Mouse (Mus musculus) lung, embryonic 16.5 days (tissue): ENCODE measurements at regions not wholly inside any gene's neighbourhood (a gene's known extent, or its start where the extent isn't known, plus 50 kb on each side); places are given as distances from the start of the nearest gene placed in this dataset.

Experiments used
- ATAC-seq: fragments of 200-750 bp; cut with Nextera tagmentation; 2 replicates; pipeline ENCODE4 v1.8.0; 2017; ENCODE audit warnings: low read depth, mild to moderate bottlenecking, moderate library complexity
- H3K27ac ChIP-seq: fragments of 300-500 bp; sonication (generic); 2 replicates; pipeline ENCODE4 v1.5.1; 2014; ENCODE audit warnings: mild to moderate bottlenecking, control low read depth, low read length
- H3K27me3 ChIP-seq: fragments of 300-500 bp; sonication (generic); 2 replicates; pipeline ENCODE4 v1.6.1; 2014; ENCODE audit warnings: low read depth, low read length, mixed read lengths; ENCODE audit not compliant: control insufficient read depth, insufficient read depth
- H3K36me3 ChIP-seq: fragments of 300-500 bp; sonication (generic); 2 replicates; pipeline ENCODE4 v1.6.1; 2014; ENCODE audit warnings: low read length; ENCODE audit not compliant: control insufficient read depth, insufficient read depth
- H3K4me1 ChIP-seq: fragments of 300-500 bp; sonication (generic); replicated peaks from 2 replicates; pipeline ENCODE4 v1.6.1; 2014; ENCODE audit warnings: low read length, mixed read lengths; ENCODE audit not compliant: control insufficient read depth, insufficient read depth
- H3K4me2 ChIP-seq: fragments of 300-500 bp; sonication (generic); 2 replicates; pipeline ENCODE4 v1.6.1; 2014; ENCODE audit warnings: low read depth, low read length, control low read depth
- H3K4me3 ChIP-seq: fragments of 300-500 bp; sonication (generic); 2 replicates; pipeline ENCODE4 v1.5.1; 2014; ENCODE audit warnings: mild to moderate bottlenecking, low read length, control low read depth
- H3K9ac ChIP-seq: fragments of 300-500 bp; sonication (generic); 2 replicates; pipeline ENCODE4 v1.6.1; 2014; ENCODE audit warnings: low read length, control low read depth
- H3K9me3 ChIP-seq: fragments of 300-500 bp; sonication (generic); 2 replicates; pipeline ENCODE4 v1.6.1; 2016; ENCODE audit warnings: low read length; ENCODE audit not compliant: control insufficient read depth
- WGBS: fragments of 180-500 bp; shearing (Covaris S2); extraction: QIAGEN DNeasy Blood & Tissue Kit; methylation state at CpG from one replicate; pipeline ENCODE4 v1.1.7; 2014; 5-methylcytosine and 5-hydroxymethylcytosine counted together

GRCm38 (mm10) chr14:74205011-74205410, 435.6 kb upstream of the Htr2a start:
- no peak overlapping the region for H3K9ac ChIP-seq
- WGBS, result 72% methylated on average over 1 of the region's 1 CpGs
- H3K4me1 ChIP-seq, result no peaks in the 10 kb centered on the region
- ATAC-seq, result no peak
- no peak overlapping the region for H3K4me2 ChIP-seq
- H3K4me3 ChIP-seq, result no peak overlapping the region
- H3K27ac ChIP-seq, result no peak overlapping the region
- H3K27me3 ChIP-seq, result no peaks in the 10 kb centered on the region
- H3K9me3 ChIP-seq, result no peaks in the 10 kb centered on the region
- H3K36me3 ChIP-seq, result no peaks in the 10 kb centered on the region

DNA sequence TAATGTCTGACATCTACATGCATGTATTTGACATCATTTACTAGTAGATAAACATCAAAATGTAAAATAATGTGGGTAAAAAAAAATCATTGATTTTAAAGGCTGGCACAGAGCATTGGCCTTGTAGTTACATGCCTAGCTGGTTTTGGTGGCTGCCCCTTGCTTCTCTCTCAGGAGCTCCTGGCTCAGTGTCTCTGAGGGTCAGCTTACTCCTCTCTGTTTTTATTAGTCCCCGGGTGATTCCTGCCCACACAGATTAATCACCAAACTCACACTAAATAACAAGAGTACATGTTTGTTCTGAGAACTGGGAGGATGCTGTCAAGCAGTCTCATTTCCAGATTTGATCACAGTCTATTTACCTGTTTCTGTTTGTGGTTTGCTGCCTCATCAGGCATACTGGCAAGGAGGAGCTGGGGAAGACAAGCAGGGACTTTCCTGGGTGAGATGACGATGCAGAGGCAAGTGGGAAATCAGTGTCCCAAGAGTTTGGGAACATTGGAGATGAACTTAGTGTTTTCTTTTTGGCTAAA, 422.7 kb upstream of the Htr2a start:
- Histone ChIP-seq H3K36me3 (no peaks in the 10 kb centered on the region), H3K9ac (no peak overlapping the region), H3K4me3 (no peak overlapping the region), H3K9me3 (no peaks in the 10 kb centered on the region), H3K4me2 (no peak overlapping the region), H3K27me3 (no peaks in the 10 kb centered on the region), H3K27ac (no peak overlapping the region), H3K4me1 (no peaks in the 10 kb centered on the region)
- 62% methylated on average over 2 of the region's 2 CpGs for WGBS
- ATAC-seq, result no peak

- Histone ChIP-seq H3K4me1 (no peaks in the 10 kb centered on the region), H3K9me3 (no peaks in the 10 kb centered on the region), H3K9ac (no peak overlapping the region), H3K4me3 (no peak overlapping the region), H3K36me3 (no peaks in the 10 kb centered on the region), H3K27me3 (no peaks in the 10 kb centered on the region), H3K27ac (no peak overlapping the region), H3K4me2 (no peak overlapping the region)
- no peak for ATAC-seq
- WGBS, result 90% methylated on average over 3 of the region's 3 CpGs
Measured at GRCm38 (mm10) chr14:74219761-74220160, 420.9 kb upstream of the Htr2a start.

GRCm38 (mm10) chr14:74222093-74222492, 418.5 kb upstream of the Htr2a start:
- WGBS, result 68% methylated on average over 1 of the region's 1 CpGs
- H3K27ac ChIP-seq, result no peak overlapping the region
- no peak overlapping the region for H3K9ac ChIP-seq
- no peak overlapping the region for H3K4me2 ChIP-seq
- H3K4me3 ChIP-seq, result no peak overlapping the region
- no peaks in the 10 kb centered on the region for H3K9me3 ChIP-seq
- no peaks in the 10 kb centered on the region for H3K27me3 ChIP-seq
- H3K36me3 ChIP-seq, result no peaks in the 10 kb centered on the region
- no peaks in the 10 kb centered on the region for H3K4me1 ChIP-seq
- no peak for ATAC-seq

DNA sequence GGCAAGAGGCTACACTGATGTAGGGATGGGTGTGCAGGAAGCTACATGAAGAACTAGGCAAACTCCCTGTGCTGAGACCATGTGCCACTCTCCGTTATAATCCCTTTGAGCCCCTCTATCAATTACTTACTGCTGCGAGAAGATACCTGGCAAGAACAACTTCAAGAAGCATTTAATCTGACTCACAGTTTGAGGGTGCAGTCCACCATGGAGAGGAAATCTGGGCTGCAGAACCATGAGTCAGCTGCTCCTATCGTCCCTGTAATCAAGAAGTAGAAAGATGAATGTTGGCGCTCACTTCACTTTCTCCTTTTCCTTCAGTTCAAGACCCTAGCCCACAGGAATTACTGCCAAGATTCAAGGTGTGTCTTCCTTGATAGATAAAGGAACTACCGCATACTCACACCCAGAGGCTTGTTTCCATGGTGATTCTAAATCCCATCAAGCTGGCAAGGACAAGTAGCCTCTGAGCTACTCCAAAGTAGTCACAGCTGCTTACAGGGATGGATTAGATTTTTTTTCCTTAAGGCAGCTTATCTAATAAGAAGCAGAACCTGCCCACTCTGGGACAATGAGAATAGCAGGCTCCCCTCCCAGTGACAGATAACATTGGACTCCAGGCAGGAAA, 411.0 kb upstream of the Htr2a start:
- no peaks in the 10 kb centered on the region for H3K27me3 ChIP-seq
- H3K36me3 ChIP-seq, result no peaks in the 10 kb centered on the region
- WGBS, result 66% methylated on average over 5 of the region's 5 CpGs
- no peak overlapping the region for H3K9ac ChIP-seq
- no peak overlapping the region for H3K27ac ChIP-seq
- H3K4me2 ChIP-seq, result no peak overlapping the region
- no peaks in the 10 kb centered on the region for H3K9me3 ChIP-seq
- no peaks in the 10 kb centered on the region for H3K4me1 ChIP-seq
- no peak for ATAC-seq
- H3K4me3 ChIP-seq, result no peak overlapping the region

DNA sequence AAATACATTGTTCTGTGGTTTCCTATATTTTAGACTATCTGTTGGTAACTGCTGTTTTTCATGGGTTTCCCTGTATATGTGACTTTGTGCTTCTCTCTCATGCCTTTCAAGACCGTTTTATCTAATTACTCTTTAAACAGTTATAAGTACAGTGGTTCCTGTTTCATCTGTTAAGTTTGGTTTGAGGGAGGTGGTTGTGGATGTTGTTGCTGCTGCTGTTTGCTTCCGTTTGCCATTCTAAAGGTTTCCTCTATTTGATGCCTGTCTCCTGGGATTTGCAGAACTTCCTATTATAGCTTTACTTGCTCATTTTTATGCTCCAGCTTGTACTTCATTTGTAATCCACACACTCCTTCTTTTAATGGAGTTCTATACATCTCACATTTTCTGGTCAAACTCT, 400.4 kb upstream of the Htr2a start:
- Histone ChIP-seq H3K4me2 (no peak overlapping the region), H3K27ac (no peak overlapping the region), H3K9me3 (no peaks in the 10 kb centered on the region), H3K9ac (no peak overlapping the region), H3K4me1 (no peaks in the 10 kb centered on the region), H3K27me3 (no peaks in the 10 kb centered on the region), H3K4me3 (no peak overlapping the region), H3K36me3 (no peaks in the 10 kb centered on the region)
- ATAC-seq, result no peak
- 45% methylated on average over 2 of the region's 2 CpGs for WGBS

GRCm38 (mm10) chr14:74249263-74249878, 391.3 kb upstream of the Htr2a start:
- H3K4me3 ChIP-seq, result no peak overlapping the region
- 80% methylated on average over 5 of the region's 5 CpGs for WGBS
- no peaks in the 10 kb centered on the region for H3K27me3 ChIP-seq
- no peak overlapping the region for H3K4me2 ChIP-seq
- H3K9ac ChIP-seq, result no peak overlapping the region
- no peaks in the 10 kb centered on the region for H3K9me3 ChIP-seq
- no peak for ATAC-seq
- H3K27ac ChIP-seq, result no peak overlapping the region
- no peaks in the 10 kb centered on the region for H3K36me3 ChIP-seq
- H3K4me1 ChIP-seq, result 0 out of 2 replicates have a peak, but pooled peaks cover 2% of the 10 kb centered on the region

- no peaks in the 10 kb centered on the region for H3K27me3 ChIP-seq
- no peak overlapping the region for H3K27ac ChIP-seq
- 48% methylated on average over 2 of the region's 2 CpGs for WGBS
- H3K9me3 ChIP-seq, result no peaks in the 10 kb centered on the region
- no peak overlapping the region for H3K4me2 ChIP-seq
- H3K4me3 ChIP-seq, result no peak overlapping the region
- no peak overlapping the region for H3K9ac ChIP-seq
- no peak for ATAC-seq
- no peaks in the 10 kb centered on the region for H3K36me3 ChIP-seq
- 0 out of 2 replicates have a peak, but pooled peaks cover 2% of the 10 kb centered on the region for H3K4me1 ChIP-seq
Measured at GRCm38 (mm10) chr14:74250021-74250420, 390.6 kb upstream of the Htr2a start.

DNA sequence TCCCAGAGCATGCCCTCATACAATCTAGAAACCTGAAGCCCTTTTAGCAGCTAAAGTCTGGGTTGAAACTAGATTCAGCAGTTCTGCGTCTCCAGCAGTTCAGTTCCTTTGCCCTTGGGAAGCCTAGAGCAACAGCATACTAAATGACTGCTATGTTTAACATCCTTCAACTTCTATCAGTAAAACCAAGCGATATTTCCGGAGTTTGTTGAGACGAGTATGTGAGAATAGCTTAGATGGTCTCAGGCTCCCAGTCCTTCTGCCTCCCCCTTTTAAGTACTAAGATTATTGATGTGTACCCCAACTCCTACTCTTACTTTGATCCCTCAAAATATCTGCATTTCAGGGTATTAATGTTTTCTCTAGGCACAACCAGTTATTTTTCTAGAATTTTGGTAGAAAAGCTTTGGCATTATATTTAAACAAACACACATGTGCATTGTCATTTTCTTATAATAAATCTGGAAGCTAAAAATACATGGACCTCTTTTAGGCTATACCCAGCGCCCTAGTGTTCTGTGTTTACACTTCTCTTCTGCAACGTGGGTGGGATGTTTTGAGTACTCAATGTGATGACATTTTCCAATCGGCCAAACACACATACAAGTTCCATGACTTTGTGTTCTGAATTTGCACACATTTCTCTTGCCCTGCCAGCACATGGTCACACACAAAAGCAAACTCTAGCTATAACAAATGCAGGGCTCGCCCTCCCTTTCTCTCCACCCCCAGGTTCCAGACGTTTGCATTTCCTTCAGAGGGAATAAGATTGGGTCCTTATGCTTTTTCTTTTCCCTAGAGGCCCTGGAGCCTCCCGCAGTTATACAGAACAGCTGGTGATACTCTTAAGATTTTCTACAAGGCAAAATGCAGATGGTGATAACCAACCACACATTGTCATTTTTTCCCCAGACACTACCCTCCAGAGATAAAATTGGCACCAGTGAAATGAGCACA, 388.2 kb upstream of the Htr2a start:
- H3K9me3 ChIP-seq, result no peaks in the 10 kb centered on the region
- 34% methylated on average over 10 of the region's 10 CpGs for WGBS
- H3K27me3 ChIP-seq, result no peaks in the 10 kb centered on the region
- H3K4me3 ChIP-seq, result no peak overlapping the region
- 0 out of 2 replicates have a peak, but pooled peaks cover 2% of the 10 kb centered on the region for H3K4me1 ChIP-seq
- H3K27ac ChIP-seq, result peak overlapping the region; percentile 77
- H3K36me3 ChIP-seq, result no peaks in the 10 kb centered on the region
- no peak overlapping the region for H3K9ac ChIP-seq
- H3K4me2 ChIP-seq, result no peak overlapping the region
- peak; percentile 93 for ATAC-seq
